Mouse (Mus musculus) T-helper 1 cell (primary cell): ENCODE measurements around the gene Tpsg1.

Experiments used
- in situ Hi-C: fragments of 300-600 bp; cut with MboI, MseI; formaldehyde crosslinking; loops from one replicate; pipeline ENCODE4 v1.15.1; 2025; ENCODE audit warnings: high pct_unique_total_duplicates

The Tpsg1 gene

GRCm38 (mm10) chr17:25368973-25369372 is at the start of gene Tpsg1:
Gene Tpsg1, plus strand, starts transcription at chr17:25369273.
- in situ Hi-C loops = loop anchor here (25.0 kb wide), 1 partner anchor 1468 kb away; the partner anchor contains the start of gene Nkx2-5

DNA sequence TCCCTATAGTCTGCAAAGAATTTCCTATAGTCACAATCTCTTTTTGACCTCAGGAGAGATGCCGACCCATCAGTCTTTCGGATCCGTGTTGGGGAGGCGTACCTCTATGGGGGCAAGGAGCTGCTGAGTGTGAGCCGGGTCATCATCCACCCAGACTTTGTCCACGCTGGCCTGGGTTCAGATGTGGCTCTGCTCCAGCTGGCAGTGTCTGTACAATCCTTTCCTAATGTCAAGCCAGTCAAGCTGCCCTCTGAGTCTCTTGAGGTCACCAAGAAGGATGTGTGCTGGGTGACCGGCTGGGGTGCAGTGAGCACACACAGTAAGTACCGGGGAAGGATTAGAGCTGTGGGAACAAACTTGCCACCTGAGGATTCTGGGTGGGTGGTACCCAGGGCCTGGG is 48.3 kb upstream of the Tpsg1 start:
- in situ Hi-C loops = no loop called here

- in situ Hi-C loops = no loop called here
Observed at GRCm38 (mm10) chr17:25322930-25323329, 46.1 kb upstream of the Tpsg1 start.

GRCm38 (mm10) chr17:25332321-25332720 is 36.8 kb upstream of the Tpsg1 start:
- in situ Hi-C loops = loop anchor here (25.0 kb wide), 1 partner anchor 980 kb away; no protein-coding TSS in a partner anchor

DNA sequence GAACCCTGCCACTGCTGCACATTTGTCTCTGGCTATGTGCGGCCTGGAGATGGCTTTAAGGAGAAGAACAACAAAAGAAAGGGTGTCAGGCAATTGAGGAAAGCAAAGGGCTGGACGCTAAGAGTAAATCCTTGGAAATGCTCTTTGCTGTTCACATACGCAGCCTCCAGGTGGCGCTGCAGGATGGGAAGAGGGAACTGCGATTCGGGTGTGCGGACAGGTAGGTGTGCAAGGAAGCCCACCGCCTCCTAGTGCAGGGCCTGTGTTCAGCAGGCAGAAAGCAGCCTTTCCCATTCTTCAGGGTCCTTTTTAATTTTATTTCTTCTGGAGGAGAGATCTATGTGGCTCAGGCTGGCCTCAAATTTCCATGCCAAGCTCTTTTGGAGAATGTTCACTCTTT is 35.1 kb upstream of the Tpsg1 start:
- in situ Hi-C loops = loop anchor here (25.0 kb wide), 1 partner anchor 978 kb away; no protein-coding TSS in a partner anchor

- in situ Hi-C loops = loop anchor here (25.0 kb wide), 1 partner anchor 974 kb away; no protein-coding TSS in a partner anchor
Observed at GRCm38 (mm10) chr17:25338218-25338617, 30.9 kb upstream of the Tpsg1 start.

DNA sequence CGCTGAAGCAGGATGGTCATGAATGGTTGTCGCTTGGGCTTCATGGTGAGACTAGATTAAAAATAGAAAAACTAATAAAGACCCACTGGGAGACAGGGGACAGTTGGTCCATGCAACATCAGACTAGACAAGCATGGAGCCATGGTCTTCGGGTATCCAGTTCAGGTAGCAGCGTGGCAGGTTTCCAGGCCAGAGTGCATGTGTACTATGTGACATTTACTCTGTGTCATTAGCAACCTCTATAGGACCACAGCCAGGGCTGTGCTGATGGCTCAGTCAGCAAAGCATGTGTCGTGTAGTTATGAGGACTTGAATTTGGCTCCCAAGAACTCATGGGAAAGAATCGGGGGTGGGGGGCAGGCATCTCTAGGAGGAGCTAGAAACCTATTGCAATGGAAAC is 29.1 kb upstream of the Tpsg1 start:
- in situ Hi-C loops = loop anchor here (25.0 kb wide), 1 partner anchor 972 kb away; no protein-coding TSS in a partner anchor

GRCm38 (mm10) chr17:25341490-25341889 is 27.6 kb upstream of the Tpsg1 start:
- in situ Hi-C loops = loop anchor here (25.0 kb wide), 1 partner anchor 971 kb away; no protein-coding TSS in a partner anchor

- in situ Hi-C loops = loop anchor here (25.0 kb wide), 1 partner anchor 967 kb away; no protein-coding TSS in a partner anchor
Observed at GRCm38 (mm10) chr17:25345462-25345861, 23.6 kb upstream of the Tpsg1 start, which contains the start of gene Tpsab1. Gene Tpsab1, minus strand, starts transcription at chr17:25345562.

DNA sequence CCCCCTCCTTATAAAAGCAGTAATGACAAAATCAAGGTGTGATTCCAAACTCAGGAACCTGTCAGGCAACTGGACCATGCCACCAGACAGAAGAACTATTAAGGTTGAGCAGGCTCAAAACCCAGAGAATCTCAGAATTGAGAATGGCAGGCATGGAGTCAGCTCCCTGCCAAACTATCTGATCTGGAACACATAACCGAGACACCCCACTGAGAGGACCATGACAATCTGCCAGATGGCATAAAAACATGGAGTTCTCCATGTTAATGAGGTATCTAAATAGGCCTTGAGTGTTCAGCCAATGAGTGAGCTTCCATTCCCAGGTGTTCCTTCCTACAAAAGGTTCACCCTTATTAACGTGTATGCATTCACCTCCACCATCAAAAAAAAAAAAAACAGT is 7.8 kb upstream of the Tpsg1 start:
- in situ Hi-C loops = loop anchor here (25.0 kb wide), 1 partner anchor 1476 kb away; the partner anchor contains the start of gene Nkx2-5

DNA sequence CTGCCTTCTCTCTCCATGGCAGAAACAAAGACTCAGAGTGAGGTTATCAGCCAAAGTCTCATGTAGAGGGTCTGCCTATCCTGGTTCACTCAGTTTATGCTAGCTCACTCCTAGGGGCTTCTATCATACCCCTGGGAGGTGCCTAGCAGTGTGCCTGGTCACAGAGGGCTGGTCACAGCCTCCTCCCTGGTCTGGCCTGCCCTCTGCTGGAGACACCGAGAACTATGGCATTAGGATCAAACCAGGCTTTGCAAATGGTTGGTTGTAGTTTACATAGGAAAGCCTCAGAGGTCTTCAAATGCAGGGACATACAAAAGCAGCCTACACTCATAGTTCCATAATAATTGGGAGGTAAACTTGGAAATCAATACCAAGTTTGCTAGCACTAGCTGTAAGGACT is 5.3 kb upstream of the Tpsg1 start:
- in situ Hi-C loops = loop anchor here (25.0 kb wide), 1 partner anchor 1474 kb away; the partner anchor contains the start of gene Nkx2-5

- in situ Hi-C loops = loop anchor here (25.0 kb wide), 1 partner anchor 1471 kb away; the partner anchor contains the start of gene Nkx2-5
Observed at GRCm38 (mm10) chr17:25366005-25366404, 3.1 kb upstream of the Tpsg1 start, which contains the start of gene Tpsb2. Gene Tpsb2, plus strand, starts transcription at chr17:25366305.

GRCm38 (mm10) chr17:25372491-25372890 is 3.4 kb downstream of the Tpsg1 start:
- in situ Hi-C loops = loop anchor here (25.0 kb wide), 1 partner anchor 1465 kb away; the partner anchor contains the start of gene Nkx2-5

DNA sequence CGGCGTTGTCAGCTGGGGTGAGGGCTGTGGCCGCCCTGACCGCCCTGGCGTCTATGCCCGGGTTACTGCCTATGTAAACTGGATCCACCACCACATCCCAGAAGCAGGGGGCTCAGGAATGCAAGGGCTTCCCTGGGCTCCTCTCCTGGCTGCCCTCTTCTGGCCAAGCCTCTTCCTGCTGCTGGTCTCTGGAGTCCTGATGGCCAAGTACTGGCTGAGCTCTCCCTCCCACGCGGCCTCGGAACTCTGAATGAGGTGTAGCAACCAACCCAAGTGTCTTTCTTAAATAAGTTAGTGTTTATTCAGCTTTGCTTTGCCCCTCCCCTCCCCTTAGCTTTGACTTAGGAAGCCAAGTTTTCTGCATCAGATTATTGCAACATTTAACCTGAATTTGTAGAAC is 4.9 kb downstream of the Tpsg1 start:
- in situ Hi-C loops = loop anchor here (25.0 kb wide), 1 partner anchor 1463 kb away; the partner anchor contains the start of gene Nkx2-5

DNA sequence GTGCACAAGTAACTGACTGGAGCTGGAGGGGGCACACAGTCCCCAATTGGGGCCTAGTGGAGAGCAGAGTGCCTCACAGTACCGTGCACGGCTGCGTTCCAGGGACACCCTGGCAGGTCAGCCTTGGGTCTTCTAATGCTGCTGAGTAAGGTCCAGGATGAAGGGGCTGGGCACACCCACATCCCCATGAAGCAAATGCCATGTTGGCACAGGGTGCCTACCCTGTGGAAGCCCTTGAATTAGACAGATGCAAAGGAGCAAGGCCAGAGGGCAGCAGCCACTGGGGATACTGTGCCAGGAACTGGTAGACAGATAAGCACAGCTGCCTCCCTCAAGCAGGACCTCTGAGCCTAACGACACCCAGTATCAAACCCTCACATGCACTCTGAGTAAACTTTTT is 25.5 kb downstream of the Tpsg1 start:
- in situ Hi-C loops = loop anchor here (10.0 kb wide), 1 partner anchor 300 kb away; no protein-coding TSS in a partner anchor

GRCm38 (mm10) chr17:25397804-25398519 is 28.9 kb downstream of the Tpsg1 start:
- in situ Hi-C loops = loop anchor here (10.0 kb wide), 1 partner anchor 297 kb away; no protein-coding TSS in a partner anchor

DNA sequence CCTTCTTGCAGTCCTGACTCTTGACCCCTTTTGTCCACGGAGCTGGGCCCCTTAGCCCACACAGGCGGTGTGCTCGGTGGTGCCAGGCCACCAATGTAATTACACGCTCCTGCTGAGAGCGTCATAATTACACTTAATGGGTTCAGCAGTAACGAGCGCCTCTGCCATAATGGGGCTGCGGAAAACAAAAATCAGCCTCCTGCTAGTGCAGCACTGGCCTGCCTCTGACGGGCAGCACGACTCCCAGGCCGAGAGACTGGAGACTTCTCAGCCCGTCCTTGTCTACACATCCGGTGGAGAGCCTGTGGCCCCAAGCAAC is 29.4 kb downstream of the Tpsg1 start:
- in situ Hi-C loops = loop anchor here (10.0 kb wide), 1 partner anchor 296 kb away; no protein-coding TSS in a partner anchor

- in situ Hi-C loops = loop anchor here (5.0 kb wide), 1 partner anchor 72 kb away; no protein-coding TSS in a partner anchor
Observed at GRCm38 (mm10) chr17:25400443-25400842, 31.4 kb downstream of the Tpsg1 start.

GRCm38 (mm10) chr17:25401491-25401890 is 32.4 kb downstream of the Tpsg1 start:
- in situ Hi-C loops = loop anchor here (5.0 kb wide), 1 partner anchor 71 kb away; no protein-coding TSS in a partner anchor

DNA sequence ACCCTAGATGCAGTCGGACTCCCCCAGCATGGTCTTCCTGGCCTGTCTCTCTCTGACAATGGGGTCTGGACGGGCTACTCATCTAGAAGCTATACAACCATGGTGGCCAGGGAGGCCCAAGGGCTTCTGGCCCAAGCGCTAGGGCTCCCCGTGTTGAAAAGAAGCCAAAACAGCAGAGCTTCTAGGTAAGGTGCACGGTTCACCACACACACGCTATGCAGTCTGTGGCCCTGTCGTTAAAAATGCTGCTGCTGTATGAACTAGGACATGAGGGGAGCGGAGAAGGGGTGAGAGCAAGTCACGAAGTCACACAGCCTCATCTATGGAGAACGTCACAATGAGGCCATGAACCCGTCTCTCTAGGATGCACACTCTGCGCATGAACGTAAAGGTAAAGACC is 33.2 kb downstream of the Tpsg1 start:
- in situ Hi-C loops = loop anchor here (5.0 kb wide), 1 partner anchor 70 kb away; no protein-coding TSS in a partner anchor

GRCm38 (mm10) chr17:25404190-25404589 is 35.1 kb downstream of the Tpsg1 start:
- in situ Hi-C loops = loop anchor here (5.0 kb wide), 1 partner anchor 68 kb away; no protein-coding TSS in a partner anchor

DNA sequence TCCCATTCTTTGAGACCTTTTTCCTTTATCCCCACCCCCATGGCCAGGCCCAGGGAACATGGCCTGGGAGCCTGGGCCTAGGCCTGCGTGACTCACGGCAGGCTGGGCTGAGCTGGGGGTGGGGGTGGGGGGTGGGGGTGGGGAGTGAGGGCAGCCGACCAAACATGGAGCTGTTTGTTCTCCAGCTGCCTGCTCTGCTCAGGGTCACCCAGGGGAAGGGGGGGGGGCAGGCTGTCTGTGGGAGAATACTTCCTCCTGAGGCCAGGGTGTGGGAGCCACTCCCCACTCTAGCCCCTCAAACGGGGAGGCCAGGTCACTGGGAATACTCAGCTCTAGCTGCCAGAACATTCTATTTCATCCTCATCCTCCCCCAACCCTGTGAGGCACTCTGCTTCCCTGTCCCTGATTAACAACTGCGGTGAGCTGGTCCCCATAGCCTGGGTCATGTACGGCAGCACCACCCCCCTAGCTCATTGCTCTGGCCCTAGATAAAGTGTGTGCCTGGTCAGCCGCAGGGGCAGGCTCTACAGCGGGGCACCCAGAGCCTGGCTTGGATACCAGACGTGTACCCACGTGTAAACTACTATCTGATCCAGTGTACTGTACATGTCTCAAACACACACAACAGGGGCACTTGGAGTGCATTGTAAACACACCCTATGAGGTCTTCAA is 36.3 kb downstream of the Tpsg1 start:
- in situ Hi-C loops = no loop called here
